Mouse (Mus musculus) intestine, embryonic 14.5 days (tissue): ENCODE measurements around the gene Cntrl. TPM values are rescaled to one million over a fixed set of nuclear protein-coding genes. Genes with fewer than 3 reads are reported as not detected.

Experiments used
- ATAC-seq: fragments of 200-750 bp; cut with Nextera tagmentation; replicated peaks from 2 replicates; pipeline ENCODE4 v1.8.0; 2017; ENCODE audit warnings: low read depth, moderate number of reproducible peaks, moderate TSS enrichment, moderate library complexity; ENCODE audit not compliant: low FRiP score, low TSS enrichment
- DNase-seq: peaks from one replicate; pipeline ENCODE4 v3.0.0-alpha.2; 2018; ENCODE audit warnings: low spot score
- H3K27ac ChIP-seq: fragments of 300-500 bp; sonication (generic); 2 replicates; pipeline ENCODE4 v1.5.1; 2014; ENCODE audit warnings: low read depth, mild to moderate bottlenecking, control low read depth
- H3K27me3 ChIP-seq: fragments of 300-500 bp; sonication (generic); replicated peaks from 2 replicates; pipeline ENCODE4 v1.6.1; 2014; ENCODE audit warnings: low read length, control low read depth; ENCODE audit not compliant: control insufficient read depth, insufficient read depth
- H3K36me3 ChIP-seq: fragments of 300-500 bp; sonication (generic); 2 replicates; pipeline ENCODE4 v1.6.1; 2014; ENCODE audit warnings: low read length, control low read depth; ENCODE audit not compliant: control insufficient read depth, insufficient read depth
- H3K4me1 ChIP-seq: fragments of 300-500 bp; sonication (generic); replicated peaks from 2 replicates; pipeline ENCODE4 v1.6.1; 2014; ENCODE audit warnings: low read length, control low read depth, mixed read lengths; ENCODE audit not compliant: control insufficient read depth, insufficient read depth
- H3K4me2 ChIP-seq: fragments of 300-500 bp; sonication (generic); 2 replicates; pipeline ENCODE4 v1.6.1; 2014; ENCODE audit warnings: low read length
- H3K4me3 ChIP-seq: fragments of 300-500 bp; sonication (generic); 2 replicates; pipeline ENCODE4 v1.5.1; 2014; ENCODE audit warnings: low read depth, low read length, control low read depth, mixed read lengths
- H3K9ac ChIP-seq: fragments of 300-500 bp; sonication (generic); 2 replicates; pipeline ENCODE4 v1.6.1; 2014; ENCODE audit warnings: mild to moderate bottlenecking, low read length
- H3K9me3 ChIP-seq: fragments of 300-500 bp; sonication (generic); 2 replicates; pipeline ENCODE4 v1.6.1; 2016; ENCODE audit warnings: low read length, control low read depth; ENCODE audit not compliant: control insufficient read depth
- WGBS: fragments of 180-500 bp; shearing (Covaris S2); extraction: QIAGEN DNeasy Blood & Tissue Kit; methylation state at CpG from one replicate; pipeline ENCODE4 v1.1.7; 2014; 5-methylcytosine and 5-hydroxymethylcytosine counted together
- polyA plus RNA-seq: library from polyadenylated mRNA; unstranded; fragments of >200 nt; fragmentation: Nextera tagmentation; extraction: Ambion mirVana; gene quantifications from 2 replicates; pipeline ENCODE4 v1.2.1, GENCODE M21; 2014

Cntrl gene
- polyA plus RNA-seq, 1 experiment from 2014 or later = 27.4 TPM

GRCm38 (mm10) chr2:35133891-35134290 is 24.6 kb downstream of the Cntrl start:
- no peak overlapping the region for H3K27ac ChIP-seq
- ATAC-seq = no peak
- no peak overlapping the region for H3K4me3 ChIP-seq
- H3K36me3 ChIP-seq = peaks cover 44% of the 10 kb centered on the region
- no peaks in the 10 kb centered on the region for H3K27me3 ChIP-seq
- WGBS = 80% methylated on average over 5 of the region's 5 CpGs
- no peaks in the 10 kb centered on the region for H3K9me3 ChIP-seq
- H3K9ac ChIP-seq = no peak overlapping the region
- H3K4me1 ChIP-seq = peaks cover 10% of the 10 kb centered on the region
- DNase-seq = no peak
- H3K4me2 ChIP-seq = no peak overlapping the region

DNA sequence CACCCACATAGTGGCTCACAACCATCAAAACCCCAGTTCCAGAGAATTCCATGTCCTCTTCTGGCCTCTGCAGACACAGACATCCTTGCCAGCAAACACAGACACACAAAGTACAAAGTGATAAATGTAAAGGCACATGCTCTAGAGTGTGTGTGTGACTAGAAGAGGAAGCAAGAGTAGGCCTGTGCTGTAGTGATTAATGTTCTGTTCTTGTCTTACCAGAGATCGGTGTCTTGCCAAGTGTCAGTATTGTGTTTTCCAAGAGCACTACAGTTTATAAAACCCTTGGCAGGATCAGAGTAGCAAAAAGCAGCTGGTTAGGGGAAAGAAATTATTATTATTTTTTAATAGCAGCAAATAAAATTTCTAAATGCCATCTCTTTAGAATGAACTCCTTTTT is 29.3 kb downstream of the Cntrl start:
- Histone ChIP-seq H3K4me2 (no peak overlapping the region), H3K9ac (no peak overlapping the region), H3K4me1 (no peaks in the 10 kb centered on the region), H3K9me3 (no peaks in the 10 kb centered on the region), H3K4me3 (no peak overlapping the region), H3K27me3 (no peaks in the 10 kb centered on the region), H3K36me3 (peaks cover 86% of the 10 kb centered on the region), H3K27ac (no peak overlapping the region)
- DNase-seq (no peak), ATAC-seq (no peak)
- WGBS = 86% methylated on average over 1 of the region's 1 CpGs

GRCm38 (mm10) chr2:35141673-35142072 is 32.4 kb downstream of the Cntrl start:
- no peak overlapping the region for H3K4me2 ChIP-seq
- H3K36me3 ChIP-seq = peaks cover 94% of the 10 kb centered on the region
- no peak overlapping the region for H3K4me3 ChIP-seq
- no peaks in the 10 kb centered on the region for H3K27me3 ChIP-seq
- no peaks in the 10 kb centered on the region for H3K4me1 ChIP-seq
- H3K27ac ChIP-seq = no peak overlapping the region
- H3K9ac ChIP-seq = no peak overlapping the region
- WGBS = 93% methylated on average over 3 of the region's 3 CpGs
- H3K9me3 ChIP-seq = no peaks in the 10 kb centered on the region
- ATAC-seq = no peak
- DNase-seq = no peak

- H3K4me2 ChIP-seq = no peak overlapping the region
- H3K9ac ChIP-seq = no peak overlapping the region
- no peaks in the 10 kb centered on the region for H3K27me3 ChIP-seq
- 94% methylated on average over 10 of the region's 10 CpGs for WGBS
- no peak overlapping the region for H3K4me3 ChIP-seq
- peaks cover 99% of the 10 kb centered on the region for H3K36me3 ChIP-seq
- DNase-seq (no peak), ATAC-seq (no peak)
- no peaks in the 10 kb centered on the region for H3K4me1 ChIP-seq
- H3K9me3 ChIP-seq = no peaks in the 10 kb centered on the region
- no peak overlapping the region for H3K27ac ChIP-seq
These were observed 39.5 kb downstream of the Cntrl start for GRCm38 (mm10) chr2:35148806-35149205.

- Histone ChIP-seq H3K4me3 (no peak overlapping the region), H3K27ac (no peak overlapping the region), H3K4me2 (no peak overlapping the region), H3K9ac (no peak overlapping the region), H3K36me3 (peaks cover 99% of the 10 kb centered on the region), H3K27me3 (no peaks in the 10 kb centered on the region), H3K9me3 (no peaks in the 10 kb centered on the region), H3K4me1 (no peaks in the 10 kb centered on the region)
- 95% methylated on average over 13 of the region's 13 CpGs for WGBS
- DNase-seq (no peak), ATAC-seq (no peak)
These were observed 42.1 kb downstream of the Cntrl start for GRCm38 (mm10) chr2:35151303-35151882.

DNA sequence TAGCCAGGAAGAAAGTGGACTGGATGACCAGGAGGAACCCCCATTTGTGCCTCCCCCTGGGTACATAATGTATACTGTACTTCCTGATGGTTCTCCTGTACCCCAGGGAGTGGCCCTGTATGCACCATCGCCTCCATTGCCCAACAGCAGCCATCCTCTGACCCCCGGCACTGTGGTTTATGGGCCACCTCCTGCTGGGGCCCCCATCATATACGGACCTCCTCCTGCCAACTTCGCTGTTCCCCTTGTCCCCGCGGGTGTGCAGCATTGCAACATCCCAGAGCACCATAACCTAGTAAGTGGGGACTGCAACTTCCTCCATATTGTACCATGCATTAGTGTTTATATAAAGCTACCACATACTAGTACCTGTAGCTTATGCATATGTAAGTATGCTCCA is 43.9 kb downstream of the Cntrl start:
- Histone ChIP-seq H3K4me3 (no peak overlapping the region), H3K9me3 (no peaks in the 10 kb centered on the region), H3K4me2 (no peak overlapping the region), H3K4me1 (no peaks in the 10 kb centered on the region), H3K36me3 (peaks cover 99% of the 10 kb centered on the region), H3K27me3 (no peaks in the 10 kb centered on the region), H3K9ac (no peak overlapping the region), H3K27ac (no peak overlapping the region)
- no peak for DNase-seq
- ATAC-seq = no peak
- 88% methylated on average over 6 of the region's 6 CpGs for WGBS

GRCm38 (mm10) chr2:35153844-35154554 is 44.7 kb downstream of the Cntrl start:
- Histone ChIP-seq H3K27ac (no peak overlapping the region), H3K36me3 (peaks cover 99% of the 10 kb centered on the region), H3K4me2 (no peak overlapping the region), H3K27me3 (no peaks in the 10 kb centered on the region), H3K4me3 (no peak overlapping the region), H3K4me1 (no peaks in the 10 kb centered on the region), H3K9me3 (no peaks in the 10 kb centered on the region), H3K9ac (no peak overlapping the region)
- WGBS = 87% methylated on average over 8 of the region's 8 CpGs
- DNase-seq (no peak), ATAC-seq (no peak)

DNA sequence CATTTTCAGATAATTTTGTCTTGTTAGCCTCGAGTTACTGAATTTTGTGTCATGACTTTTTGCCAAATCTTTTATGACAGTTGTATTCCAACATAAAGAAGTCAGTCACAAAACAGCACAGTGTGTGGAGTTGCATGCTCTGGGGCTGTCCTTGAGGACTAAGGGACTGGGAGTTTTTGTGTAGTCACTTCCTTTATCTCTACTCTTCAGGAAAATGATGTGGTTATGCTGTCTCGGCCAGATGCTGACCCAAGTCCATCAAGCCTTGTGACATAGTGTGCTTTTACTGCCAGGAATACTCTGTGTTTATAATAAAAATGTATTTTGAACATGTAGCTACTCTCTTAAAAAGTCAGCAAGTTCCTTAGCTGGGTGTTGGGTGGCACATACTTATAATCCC is 47.7 kb downstream of the Cntrl start:
- no peak overlapping the region for H3K4me2 ChIP-seq
- no peak overlapping the region for H3K9ac ChIP-seq
- DNase-seq (no peak), ATAC-seq (no peak)
- H3K36me3 ChIP-seq = peaks cover 87% of the 10 kb centered on the region
- H3K27me3 ChIP-seq = no peaks in the 10 kb centered on the region
- H3K27ac ChIP-seq = no peak overlapping the region
- H3K4me1 ChIP-seq = no peaks in the 10 kb centered on the region
- WGBS = 79% methylated on average over 2 of the region's 2 CpGs
- no peak overlapping the region for H3K4me3 ChIP-seq
- no peaks in the 10 kb centered on the region for H3K9me3 ChIP-seq

DNA sequence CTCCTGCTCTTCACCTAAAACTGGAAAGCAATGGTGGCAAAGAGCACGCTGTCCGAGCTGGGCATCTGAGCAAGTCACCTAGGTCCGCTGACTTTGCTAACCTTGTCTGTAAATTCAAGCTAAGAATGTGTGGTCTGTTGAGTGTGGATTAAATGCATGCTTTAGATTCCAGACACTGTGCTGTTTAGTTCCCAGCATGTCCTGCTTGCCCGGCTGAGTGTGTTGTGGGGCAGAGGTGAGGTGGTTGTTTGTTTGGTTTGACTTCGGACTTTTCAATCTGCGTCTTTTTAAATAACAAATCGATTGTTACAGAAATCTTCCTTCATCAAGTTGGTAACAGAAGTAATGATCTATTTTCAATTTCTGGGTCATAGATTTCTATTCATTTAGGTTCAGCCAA is 48.5 kb downstream of the Cntrl start:
- no peaks in the 10 kb centered on the region for H3K4me1 ChIP-seq
- no peak overlapping the region for H3K27ac ChIP-seq
- no peaks in the 10 kb centered on the region for H3K9me3 ChIP-seq
- ATAC-seq (no peak), DNase-seq (no peak)
- WGBS = 81% methylated on average over 7 of the region's 7 CpGs
- H3K4me2 ChIP-seq = no peak overlapping the region
- H3K4me3 ChIP-seq = no peak overlapping the region
- H3K9ac ChIP-seq = no peak overlapping the region
- H3K36me3 ChIP-seq = peaks cover 88% of the 10 kb centered on the region
- no peaks in the 10 kb centered on the region for H3K27me3 ChIP-seq
